Mouse (Mus musculus): ENCODE data around the gene Acbd5. TPM values are rescaled to one million over a fixed set of nuclear protein-coding genes. Genes with fewer than 3 reads are reported as not detected.
A peak's percentile ranks its signal among the peaks of the same experiment; 100 is the strongest.
"Not testable (repeated sequence)": the region's sequence is repeated elsewhere in the genome, so short reads cannot be mapped to it uniquely, and the experiment has no call there.

Acbd5 gene
- polyA plus RNA-seq, 1 experiment from 2014 or later = 32.0 TPM

DNA sequence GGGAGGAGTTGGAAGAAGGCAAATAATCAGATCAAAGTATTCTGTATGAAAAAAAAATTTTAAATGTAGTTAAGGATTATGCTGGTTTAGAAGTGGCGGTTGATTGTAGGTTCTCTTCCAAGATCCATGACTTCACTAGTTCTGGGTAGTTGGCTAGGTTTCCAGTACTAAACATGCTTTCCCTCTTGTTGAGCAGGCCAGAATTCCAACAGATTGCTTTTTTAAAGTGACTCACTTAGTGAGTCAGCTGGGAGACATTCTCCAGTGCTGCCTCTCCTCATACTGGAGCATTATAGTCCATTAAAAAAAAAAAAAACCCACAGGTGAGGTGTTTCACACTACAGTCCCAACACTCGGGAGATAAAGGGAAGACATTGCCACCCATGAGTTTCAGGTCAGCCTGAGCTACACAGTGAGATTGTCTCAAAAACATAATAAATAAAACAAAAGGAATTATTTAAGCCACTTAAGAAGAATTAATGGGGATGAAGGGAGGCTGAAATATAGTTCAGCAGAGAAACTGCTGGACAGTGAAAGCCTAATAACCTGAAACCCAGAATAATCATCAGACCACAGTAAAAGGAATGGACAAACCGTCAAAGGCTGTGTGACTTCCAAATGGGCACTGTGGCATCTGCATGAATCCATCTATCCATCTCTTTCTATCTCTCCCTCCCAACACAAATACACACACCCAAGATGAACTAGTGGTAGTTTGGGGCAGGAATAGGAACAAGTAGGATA lies 33.1 kb upstream of the Acbd5 start:
- ATAC-seq (ENCODE audit: low read depth) = no peak
- Histone ChIP-seq H3K4me1 (replicated peaks; ENCODE audit: control insufficient read depth, insufficient read depth, low read length) (peaks cover 13% of the 10 kb centered on the region), H3K36me3 (ENCODE audit: control insufficient read depth, insufficient read depth, low read length) (no peaks in the 10 kb centered on the region), H3K4me2 (ENCODE audit: low read depth, low read length) (no peak overlapping the region), H3K27ac (ENCODE audit: low read length) (no peak overlapping the region), H3K9ac (ENCODE audit: low read length) (no peak overlapping the region), H3K4me3 (ENCODE audit: low read length) (no peak overlapping the region), H3K27me3 (ENCODE audit: control insufficient read depth, insufficient read depth, low read depth, low read length) (no peaks in the 10 kb centered on the region), H3K9me3 (ENCODE audit: control insufficient read depth, low read length) (no peaks in the 10 kb centered on the region)
- WGBS = 77% methylated on average over 3 of the region's 3 CpGs

DNA sequence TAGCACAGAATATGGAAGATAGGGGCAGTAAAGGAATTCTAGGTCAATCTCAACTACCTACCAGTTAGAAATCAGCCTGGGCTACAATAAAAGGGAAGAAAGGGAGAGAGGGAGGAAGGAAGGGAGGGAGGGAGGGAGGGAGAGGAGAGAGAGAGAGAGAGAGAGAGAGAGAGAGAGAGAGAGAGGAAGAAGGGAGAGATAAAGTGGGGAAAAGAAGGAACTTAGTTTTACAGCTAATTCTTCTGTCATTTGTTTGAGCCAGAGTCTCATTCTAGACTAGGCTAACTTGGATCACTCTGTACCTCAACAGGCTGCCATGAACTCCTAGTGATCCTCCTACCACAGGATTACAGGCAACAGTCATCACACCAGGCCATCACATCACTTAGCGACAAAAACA lies 32.5 kb upstream of the Acbd5 start:
- H3K4me3 ChIP-seq (ENCODE audit: low read length) = no peak overlapping the region
- no peak overlapping the region for H3K4me2 ChIP-seq (ENCODE audit: low read depth, low read length)
- no peaks in the 10 kb centered on the region for H3K9me3 ChIP-seq (ENCODE audit: control insufficient read depth, low read length)
- H3K27me3 ChIP-seq (ENCODE audit: control insufficient read depth, insufficient read depth, low read depth, low read length) = no peaks in the 10 kb centered on the region
- no peaks in the 10 kb centered on the region for H3K36me3 ChIP-seq (ENCODE audit: control insufficient read depth, insufficient read depth, low read length)
- 92% methylated on average over 1 of the region's 1 CpGs for WGBS
- H3K27ac ChIP-seq (ENCODE audit: low read length) = no peak overlapping the region
- no peak overlapping the region for H3K9ac ChIP-seq (ENCODE audit: low read length)
- ATAC-seq (ENCODE audit: low read depth) = no peak
- peaks cover 13% of the 10 kb centered on the region for H3K4me1 ChIP-seq (replicated peaks; ENCODE audit: control insufficient read depth, insufficient read depth, low read length)

DNA sequence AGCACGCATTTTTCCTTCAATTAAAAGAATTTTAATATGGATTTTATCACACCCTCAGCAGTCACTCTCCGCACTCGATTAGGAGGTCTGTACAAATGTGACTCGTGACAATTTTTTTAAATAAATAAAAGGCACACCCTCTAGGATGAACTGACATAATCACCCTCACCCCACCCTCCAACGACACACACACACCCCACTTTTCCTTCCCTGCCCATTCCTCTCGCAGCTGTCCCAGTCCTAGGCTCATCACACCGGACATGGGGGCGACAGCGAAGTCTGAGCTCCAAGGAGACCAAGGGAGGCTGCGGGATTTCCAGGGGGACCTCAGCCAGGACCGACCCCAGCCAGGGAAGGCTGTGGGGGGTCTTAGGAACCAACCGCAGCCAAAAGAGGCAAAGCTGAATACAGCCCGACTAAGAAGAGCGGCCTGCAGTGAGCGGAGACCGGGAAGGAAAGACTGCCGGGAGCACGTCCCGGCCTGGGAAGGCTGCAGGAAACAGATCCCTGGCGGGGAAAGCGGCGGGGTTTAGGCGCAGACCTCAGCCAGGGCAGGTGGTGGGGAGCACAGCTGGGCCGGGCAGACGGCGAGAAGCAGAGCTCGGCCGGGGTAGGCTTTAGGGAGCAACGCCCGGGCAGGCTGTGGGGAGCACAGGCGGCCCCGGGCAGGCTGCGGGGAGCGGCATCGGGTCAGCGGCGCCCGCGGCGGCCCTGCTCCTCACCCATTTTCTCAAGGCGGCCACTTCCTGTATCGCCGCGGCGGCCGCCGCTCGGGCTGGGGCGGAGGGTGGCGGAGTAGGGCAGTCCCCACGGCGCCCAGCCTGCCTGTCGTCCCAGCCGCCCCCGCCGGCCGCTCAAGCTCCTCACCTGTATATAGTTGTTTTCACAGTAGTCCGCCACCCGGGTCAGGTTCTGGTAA lies 28.6 kb upstream of the Acbd5 start:
- under 1% methylated on average over 45 of the region's 59 CpGs for WGBS
- Histone ChIP-seq H3K27me3 (ENCODE audit: control insufficient read depth, insufficient read depth, low read depth, low read length) (no peaks in the 10 kb centered on the region), H3K27ac (ENCODE audit: low read length) (peak overlapping the region; percentile 99), H3K4me1 (replicated peaks; ENCODE audit: control insufficient read depth, insufficient read depth, low read length) (peaks cover 13% of the 10 kb centered on the region), H3K4me2 (ENCODE audit: low read depth, low read length) (peak overlapping the region; percentile 70), H3K36me3 (ENCODE audit: control insufficient read depth, insufficient read depth, low read length) (no peaks in the 10 kb centered on the region), H3K9me3 (ENCODE audit: control insufficient read depth, low read length) (no peaks in the 10 kb centered on the region), H3K9ac (ENCODE audit: low read length) (peak overlapping the region; percentile 98), H3K4me3 (ENCODE audit: low read length) (peak overlapping the region; percentile 98)
- ATAC-seq (ENCODE audit: low read depth) = peak; percentile 77

DNA sequence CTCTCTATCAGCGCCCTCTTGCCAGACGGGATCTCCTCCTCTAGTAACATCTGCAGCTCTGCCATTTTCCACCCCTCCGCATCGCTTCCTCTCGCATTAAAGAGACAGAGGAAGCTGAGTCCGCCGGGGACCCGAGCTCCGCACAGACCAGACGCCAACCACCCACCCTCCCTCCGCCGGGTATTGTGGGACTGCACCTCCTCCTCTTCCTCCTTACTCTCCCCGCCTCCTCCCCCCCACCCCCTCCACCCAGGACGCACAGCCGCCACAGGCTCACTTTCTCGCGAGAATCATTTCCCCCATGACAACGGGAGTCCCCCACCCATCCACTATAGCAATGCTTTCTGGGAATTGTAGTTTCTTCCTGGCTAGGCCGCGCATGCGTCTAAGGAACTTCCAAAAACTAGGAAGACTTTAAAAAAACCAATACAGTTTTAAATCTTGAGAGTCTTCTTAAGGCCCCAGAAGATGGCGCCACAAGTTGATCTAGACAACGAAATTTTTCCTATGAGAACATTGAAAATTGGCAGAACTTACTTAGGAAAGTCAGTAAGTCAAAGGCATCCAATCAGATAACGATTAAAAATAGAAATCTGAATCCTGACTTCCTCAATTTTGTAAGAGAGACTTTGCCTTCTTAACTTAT lies 27.8 kb upstream of the Acbd5 start, which contains the start of gene Abi1:
Gene Abi1, minus strand, starts transcription at position 241 of the 646 bp plus-strand sequence.
- H3K36me3 ChIP-seq (ENCODE audit: control insufficient read depth, insufficient read depth, low read length) = no peaks in the 10 kb centered on the region
- H3K4me2 ChIP-seq (ENCODE audit: low read depth, low read length) = peak within 1 kb of the TSS; percentile 70
- peak within 1 kb of the TSS; percentile 98 for H3K4me3 ChIP-seq (ENCODE audit: low read length)
- peak within 1 kb of the TSS; percentile 98 for H3K9ac ChIP-seq (ENCODE audit: low read length)
- peaks cover 13% of the 10 kb centered on the region for H3K4me1 ChIP-seq (replicated peaks; ENCODE audit: control insufficient read depth, insufficient read depth, low read length)
- H3K9me3 ChIP-seq (ENCODE audit: control insufficient read depth, low read length) = no peaks in the 10 kb centered on the region
- H3K27me3 ChIP-seq (ENCODE audit: control insufficient read depth, insufficient read depth, low read depth, low read length) = no peaks in the 10 kb centered on the region
- peak within 1 kb of the TSS; percentile 99 for H3K27ac ChIP-seq (ENCODE audit: low read length)
- 1% methylated on average over 23 of the region's 24 CpGs for WGBS
- peak; percentile 96 for ATAC-seq (ENCODE audit: low read depth)

DNA sequence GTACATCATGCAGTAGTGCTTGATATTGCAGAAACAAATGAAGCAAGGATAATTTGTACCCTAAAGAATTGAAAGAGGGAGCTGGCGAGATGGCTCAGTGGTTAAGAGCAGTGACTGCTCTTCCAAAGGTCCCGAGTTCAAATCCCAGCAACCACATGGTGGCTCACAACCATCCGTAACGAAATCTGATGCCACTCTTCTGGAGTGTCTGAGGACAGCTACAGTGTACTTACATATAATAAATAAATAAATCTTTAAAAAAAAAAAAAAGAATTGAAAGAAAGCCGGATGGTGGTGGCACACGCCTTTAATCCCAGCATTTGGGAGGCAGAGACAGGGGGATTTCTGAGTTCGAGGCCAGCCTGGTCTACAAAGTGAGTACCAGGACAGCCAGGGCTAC lies 27.3 kb upstream of the Acbd5 start:
- not testable (repeated sequence) for H3K9me3 ChIP-seq (ENCODE audit: control insufficient read depth, low read length); H3K4me3 ChIP-seq (ENCODE audit: low read length); H3K27me3 ChIP-seq (ENCODE audit: control insufficient read depth, insufficient read depth, low read depth, low read length); H3K9ac ChIP-seq (ENCODE audit: low read length); H3K4me2 ChIP-seq (ENCODE audit: low read depth, low read length); H3K36me3 ChIP-seq (ENCODE audit: control insufficient read depth, insufficient read depth, low read length); ATAC-seq (ENCODE audit: low read depth)
- WGBS = 86% methylated on average over 7 of the region's 7 CpGs
- 0 out of 2 replicates have a peak overlapping the region, but pooled peaks have one; percentile 27 for H3K27ac ChIP-seq (ENCODE audit: low read length)
- H3K4me1 ChIP-seq (replicated peaks; ENCODE audit: control insufficient read depth, insufficient read depth, low read length) = peaks cover 13% of the 10 kb centered on the region

DNA sequence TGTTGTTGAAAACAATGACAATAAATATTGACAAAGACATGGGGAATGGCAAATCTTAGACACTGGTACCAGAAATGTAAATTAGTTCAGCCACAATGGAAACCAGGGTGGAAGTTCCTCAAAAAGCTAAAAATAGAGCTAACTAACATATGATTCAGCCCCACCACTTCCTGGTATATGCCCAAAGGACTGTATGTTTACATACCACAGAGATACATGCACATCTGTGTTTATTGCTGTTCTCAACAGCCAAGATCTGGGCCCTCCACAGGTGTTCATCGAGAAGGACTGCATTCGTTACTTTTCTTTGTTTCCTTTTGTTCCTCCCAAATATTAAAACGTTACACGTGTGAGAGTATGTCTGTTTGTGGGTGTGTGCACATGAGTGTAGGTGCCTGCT lies 26.5 kb upstream of the Acbd5 start:
- ATAC-seq (ENCODE audit: low read depth) = no peak
- H3K27me3 ChIP-seq (ENCODE audit: control insufficient read depth, insufficient read depth, low read depth, low read length) = no peaks in the 10 kb centered on the region
- H3K4me1 ChIP-seq (replicated peaks; ENCODE audit: control insufficient read depth, insufficient read depth, low read length) = peaks cover 13% of the 10 kb centered on the region
- H3K4me3 ChIP-seq (ENCODE audit: low read length) = no peak overlapping the region
- no peak overlapping the region for H3K27ac ChIP-seq (ENCODE audit: low read length)
- 59% methylated on average over 4 of the region's 4 CpGs for WGBS
- H3K9ac ChIP-seq (ENCODE audit: low read length) = no peak overlapping the region
- H3K9me3 ChIP-seq (ENCODE audit: control insufficient read depth, low read length) = no peaks in the 10 kb centered on the region
- H3K4me2 ChIP-seq (ENCODE audit: low read depth, low read length) = no peak overlapping the region
- H3K36me3 ChIP-seq (ENCODE audit: control insufficient read depth, insufficient read depth, low read length) = no peaks in the 10 kb centered on the region

DNA sequence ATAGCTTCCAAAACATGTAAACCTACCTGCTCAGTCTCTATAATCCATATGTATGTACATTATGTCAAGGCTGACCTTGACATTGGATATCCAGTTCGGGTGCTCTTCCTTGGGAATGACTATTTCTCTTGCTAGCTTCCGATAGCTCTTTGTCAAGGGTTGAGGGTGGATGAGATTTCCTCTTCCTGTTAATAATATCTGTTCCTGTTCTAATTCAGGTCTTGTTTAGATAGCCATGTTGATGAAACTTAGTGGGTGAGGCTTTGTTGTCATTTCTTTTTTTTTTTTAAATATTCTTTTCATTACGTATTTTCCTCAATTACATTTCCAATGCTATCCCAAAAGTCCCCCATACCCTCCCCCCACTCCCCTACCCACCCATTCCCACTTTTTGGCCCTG lies 25.8 kb upstream of the Acbd5 start:
- WGBS = 71% methylated on average over 3 of the region's 3 CpGs
- ATAC-seq (ENCODE audit: low read depth) = no peak
- no peaks in the 10 kb centered on the region for H3K36me3 ChIP-seq (ENCODE audit: control insufficient read depth, insufficient read depth, low read length)
- H3K4me3 ChIP-seq (ENCODE audit: low read length) = no peak overlapping the region
- peaks cover 9% of the 10 kb centered on the region for H3K4me1 ChIP-seq (replicated peaks; ENCODE audit: control insufficient read depth, insufficient read depth, low read length)
- no peak overlapping the region for H3K9ac ChIP-seq (ENCODE audit: low read length)
- no peak overlapping the region for H3K27ac ChIP-seq (ENCODE audit: low read length)
- H3K27me3 ChIP-seq (ENCODE audit: control insufficient read depth, insufficient read depth, low read depth, low read length) = no peaks in the 10 kb centered on the region
- H3K4me2 ChIP-seq (ENCODE audit: low read depth, low read length) = no peak overlapping the region
- H3K9me3 ChIP-seq (ENCODE audit: control insufficient read depth, low read length) = no peaks in the 10 kb centered on the region

DNA sequence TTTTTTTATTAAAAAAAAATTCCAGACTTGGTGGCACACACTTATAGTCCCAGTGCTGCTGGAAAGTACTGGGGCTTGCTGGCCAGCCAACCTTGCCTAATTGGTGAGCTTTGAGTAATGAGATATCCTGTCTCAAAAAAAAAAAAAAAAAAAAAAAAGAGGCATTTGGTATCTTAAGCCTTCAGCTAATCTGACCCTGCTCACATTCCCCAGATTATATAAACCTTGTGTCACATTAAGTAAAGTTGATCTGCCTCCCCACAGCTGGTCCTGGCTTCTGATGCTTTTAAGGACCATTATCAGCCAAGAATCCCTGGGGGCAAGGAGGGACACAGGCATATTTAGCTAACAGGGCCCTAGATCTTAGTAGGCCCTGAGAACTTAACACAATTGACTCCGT lies 22.3 kb upstream of the Acbd5 start:
- WGBS = 38% methylated on average over 1 of the region's 1 CpGs
- Histone ChIP-seq H3K27ac (ENCODE audit: low read length) (no peak overlapping the region), H3K4me2 (ENCODE audit: low read depth, low read length) (no peak overlapping the region), H3K27me3 (ENCODE audit: control insufficient read depth, insufficient read depth, low read depth, low read length) (no peaks in the 10 kb centered on the region), H3K4me1 (replicated peaks; ENCODE audit: control insufficient read depth, insufficient read depth, low read length) (no peaks in the 10 kb centered on the region), H3K9ac (ENCODE audit: low read length) (no peak overlapping the region), H3K36me3 (ENCODE audit: control insufficient read depth, insufficient read depth, low read length) (no peaks in the 10 kb centered on the region), H3K4me3 (ENCODE audit: low read length) (no peak overlapping the region), H3K9me3 (ENCODE audit: control insufficient read depth, low read length) (no peaks in the 10 kb centered on the region)
- no peak for ATAC-seq (ENCODE audit: low read depth)

DNA sequence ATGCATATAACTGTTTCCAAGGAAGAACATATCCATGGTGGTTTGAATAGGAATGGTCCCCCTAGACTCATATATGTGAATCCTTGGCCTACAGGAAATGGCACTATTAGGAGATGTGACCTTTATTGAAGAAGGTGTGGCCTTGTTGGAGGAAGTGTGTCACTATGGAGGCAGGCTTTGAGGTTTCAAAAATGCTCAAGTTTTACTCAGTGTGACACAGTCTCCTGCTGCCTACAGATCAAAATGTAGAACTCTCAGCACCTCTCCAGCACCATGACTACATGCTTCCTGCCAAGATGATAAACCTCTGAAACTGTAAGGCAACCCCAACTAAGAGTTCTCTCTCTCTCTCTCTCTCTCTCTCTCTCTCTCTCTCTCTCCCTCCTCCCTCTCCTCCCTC lies 20.0 kb upstream of the Acbd5 start:
- Histone ChIP-seq H3K36me3 (ENCODE audit: control insufficient read depth, insufficient read depth, low read length) (no peaks in the 10 kb centered on the region), H3K9me3 (ENCODE audit: control insufficient read depth, low read length) (no peaks in the 10 kb centered on the region), H3K27ac (ENCODE audit: low read length) (no peak overlapping the region), H3K27me3 (ENCODE audit: control insufficient read depth, insufficient read depth, low read depth, low read length) (no peaks in the 10 kb centered on the region), H3K4me2 (ENCODE audit: low read depth, low read length) (no peak overlapping the region), H3K4me1 (replicated peaks; ENCODE audit: control insufficient read depth, insufficient read depth, low read length) (no peaks in the 10 kb centered on the region), H3K4me3 (ENCODE audit: low read length) (no peak overlapping the region), H3K9ac (ENCODE audit: low read length) (no peak overlapping the region)
- no peak for ATAC-seq (ENCODE audit: low read depth)

Data from lung, embryonic 16.5 days (tissue).